Mouse (Mus musculus): Measurements from ENCODE around the gene Duxf3.
"Not testable (repeated sequence)": the region's sequence is repeated elsewhere in the genome, so short reads cannot be mapped to it uniquely, and the experiment has no call there.

Gene Duxf3

DNA sequence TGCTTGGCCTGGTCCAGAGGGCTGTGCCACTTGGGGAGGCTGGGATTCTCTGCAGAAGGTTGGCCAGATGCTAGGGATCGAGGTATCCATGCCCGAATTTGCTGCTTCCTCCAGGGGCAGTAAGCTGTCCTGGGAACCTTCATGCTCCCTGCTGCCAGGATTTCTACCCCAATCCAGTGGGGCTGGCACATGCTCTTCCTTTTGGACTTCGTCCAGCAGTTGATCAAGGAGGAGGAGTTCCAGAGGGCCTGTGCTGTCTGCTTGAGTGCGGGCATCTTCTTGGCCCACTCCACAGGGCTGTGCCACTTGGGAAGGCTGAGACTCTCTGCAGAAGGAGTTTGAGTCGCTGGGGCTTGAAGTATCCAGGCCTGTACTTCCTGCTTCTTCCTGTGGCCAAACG lies 9.3 kb downstream of the Duxf3 start:
- not testable (repeated sequence) for DNase-seq (ENCODE audit: low spot score in 2 of 2)

DNA sequence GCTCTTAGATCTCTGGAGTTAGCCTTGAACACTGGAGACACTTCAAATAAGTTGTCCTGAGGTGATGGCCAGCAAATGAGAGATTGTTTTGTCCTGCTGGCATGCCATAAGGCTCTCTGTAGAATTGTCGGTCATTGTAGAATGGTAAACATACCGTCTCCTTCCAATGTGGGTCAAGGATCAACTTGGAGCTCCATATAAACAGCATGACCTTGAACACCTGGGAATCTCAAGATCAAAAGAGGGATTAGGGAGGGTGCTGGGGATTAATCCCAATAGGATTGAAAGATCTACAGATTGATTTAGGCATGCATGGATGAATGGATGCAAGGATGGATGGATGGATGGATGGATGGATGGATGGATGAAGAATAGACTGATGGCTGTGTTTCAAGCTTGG lies 10.9 kb downstream of the Duxf3 start:
- not testable (repeated sequence) for DNase-seq (ENCODE audit: low spot score in 2 of 2)

DNA sequence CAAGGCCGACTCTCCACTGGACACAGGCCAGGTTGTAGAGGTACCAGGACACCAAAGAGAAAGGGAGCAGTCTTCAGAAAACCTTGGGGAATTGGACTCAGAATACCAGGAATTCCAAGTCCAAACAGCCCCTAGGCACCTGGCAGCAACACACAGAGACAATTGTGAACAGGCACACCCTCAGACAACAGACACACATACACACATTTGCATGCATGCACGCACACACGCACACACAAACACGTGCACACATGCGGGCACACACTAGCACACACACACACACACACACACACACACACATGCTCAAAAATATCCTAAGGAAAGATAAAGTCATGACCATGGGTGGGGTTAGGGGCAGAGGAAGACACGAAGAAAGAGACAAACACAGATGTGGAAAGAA lies 11.7 kb downstream of the Duxf3 start:
- no peak for DNase-seq (ENCODE audit: low spot score in 2 of 2)

DNA sequence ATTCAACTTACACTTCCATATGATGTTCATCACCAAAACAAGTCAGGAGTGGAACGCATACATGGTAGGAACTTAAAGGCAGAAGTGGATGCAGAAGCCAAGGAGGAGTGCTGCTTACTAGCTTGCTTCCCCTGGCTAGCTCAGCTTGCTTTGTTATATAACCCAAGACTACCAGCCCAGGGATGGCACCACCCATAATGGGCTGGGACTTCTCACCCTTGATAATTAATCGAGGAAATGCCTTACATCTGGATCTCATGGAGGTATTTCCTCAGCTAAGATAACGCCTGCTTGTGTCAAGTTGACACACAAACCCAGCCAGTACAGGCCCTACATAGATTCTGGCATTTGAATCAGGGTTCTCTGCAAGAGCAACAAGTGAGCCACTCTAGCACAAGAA lies 15.1 kb downstream of the Duxf3 start:
- DNase-seq (ENCODE audit: low spot score in 2 of 2), result no peak

DNA sequence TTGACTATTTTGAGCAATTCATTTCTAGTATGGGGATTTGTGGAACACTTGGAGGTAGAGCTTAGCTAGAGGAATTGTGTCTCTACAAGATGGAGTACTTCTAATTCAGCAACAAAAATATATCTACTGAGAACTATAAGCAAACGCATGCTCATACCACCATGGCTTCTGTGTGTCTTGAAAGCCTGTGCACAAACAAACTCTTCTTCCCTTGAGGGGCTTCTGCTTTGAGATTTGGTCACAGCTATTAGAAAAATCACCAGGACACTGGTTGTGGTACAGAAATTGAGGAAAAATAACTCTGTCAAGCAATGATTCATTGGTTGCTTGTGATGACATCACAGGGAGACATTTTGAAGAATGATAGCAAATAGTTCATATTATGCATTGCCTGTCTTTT lies 17.1 kb downstream of the Duxf3 start:
- no peak for DNase-seq (ENCODE audit: low spot score in 2 of 2)

DNA sequence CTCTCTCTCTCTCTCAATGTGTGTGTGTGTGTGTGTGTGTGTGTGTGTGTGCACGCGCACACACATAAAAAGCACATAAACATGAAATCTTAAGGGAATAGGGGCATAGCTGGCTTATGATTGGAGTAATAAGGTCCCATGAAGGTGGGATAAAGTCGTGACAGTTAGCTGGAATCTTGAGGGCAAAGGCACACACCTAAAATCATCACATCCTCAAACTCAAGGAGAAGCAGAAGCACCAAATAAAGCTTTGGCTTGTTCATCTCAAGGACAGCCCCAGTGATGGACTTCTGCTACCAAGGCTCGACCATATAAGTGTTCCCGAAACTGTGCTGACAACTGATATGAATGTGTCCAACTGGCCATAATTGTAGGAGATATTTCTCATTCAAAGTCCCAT lies 17.5 kb downstream of the Duxf3 start:
- no peak for DNase-seq (ENCODE audit: low spot score in 2 of 2)

DNA sequence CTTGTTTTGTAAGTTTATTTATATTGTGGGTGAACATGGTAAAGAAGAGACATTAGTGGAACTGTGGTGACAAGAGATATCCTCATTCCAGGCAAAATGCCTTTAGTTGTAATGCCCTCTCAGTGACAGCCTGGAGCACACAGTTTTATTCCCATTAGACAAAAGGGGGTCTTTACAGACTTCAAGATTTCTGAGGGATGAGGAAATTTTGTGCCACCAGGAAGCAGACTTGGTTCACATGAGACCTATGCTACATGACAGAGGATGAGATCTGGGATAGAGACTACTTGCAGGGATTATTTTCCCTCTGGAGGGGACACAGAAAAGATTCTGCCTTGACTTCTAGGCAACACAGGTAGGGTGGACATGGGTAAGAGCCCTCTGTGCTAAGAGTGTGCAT lies 18.0 kb downstream of the Duxf3 start:
- DNase-seq (ENCODE audit: low spot score in 2 of 2), result no peak

DNA sequence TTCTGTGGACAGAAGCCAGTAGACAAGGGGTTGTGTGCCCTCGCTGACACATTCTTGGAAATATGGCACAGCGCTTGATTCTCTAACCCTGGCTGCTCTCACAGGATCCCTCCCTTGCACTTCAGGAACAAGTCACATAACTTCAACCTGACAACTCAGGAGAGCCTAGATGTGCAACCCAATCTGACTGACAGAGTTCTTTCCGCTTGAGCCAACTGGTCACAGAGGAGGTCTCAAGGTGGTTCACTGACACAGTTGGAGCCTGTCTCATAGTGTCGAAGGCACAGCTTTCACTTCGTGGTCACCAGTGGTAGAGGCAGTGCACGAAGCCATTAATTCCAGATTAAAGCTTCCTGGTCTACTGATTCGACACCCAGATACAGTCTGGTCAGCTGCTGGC lies 20.2 kb downstream of the Duxf3 start:
- DNase-seq (ENCODE audit: low spot score in 2 of 2), result no peak

DNA sequence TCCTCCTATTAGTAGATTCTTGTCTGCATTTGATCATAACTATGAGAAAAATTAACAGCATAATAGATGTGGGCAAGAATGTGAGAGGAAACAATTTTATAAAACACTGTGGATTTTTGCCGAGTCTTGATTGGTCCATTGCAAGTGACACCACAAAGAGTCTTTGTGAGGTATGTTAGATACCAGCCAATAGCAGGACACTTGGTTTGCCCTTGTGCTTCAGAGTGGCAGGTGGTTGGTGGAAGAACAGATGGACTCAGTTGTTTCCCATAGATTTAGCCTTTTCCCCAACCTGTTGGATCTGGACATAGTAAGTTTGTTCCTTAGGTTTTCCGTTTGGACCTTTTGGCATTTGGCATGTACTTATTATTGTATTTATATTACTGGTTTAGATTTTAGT lies 21.3 kb downstream of the Duxf3 start:
- no peak for DNase-seq (ENCODE audit: low spot score in 2 of 2)

DNA sequence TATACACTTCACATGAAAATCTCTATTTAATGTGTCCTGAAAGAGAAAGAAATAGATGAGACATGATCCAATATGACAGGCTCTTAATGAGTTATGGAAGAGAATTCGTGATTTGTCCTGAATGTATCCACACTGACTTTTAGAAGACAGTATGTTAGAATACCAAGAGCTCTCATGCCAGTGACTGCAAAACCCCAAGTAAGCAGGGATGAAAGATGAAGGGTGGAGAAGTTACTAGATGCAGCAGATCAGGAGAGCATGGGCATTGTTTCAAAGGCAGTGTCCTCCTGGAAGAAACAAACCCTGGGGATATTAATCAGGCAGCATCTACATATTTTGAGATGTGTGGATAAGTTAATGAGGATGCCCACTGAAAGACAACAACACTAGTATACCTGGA lies 22.0 kb downstream of the Duxf3 start:
- no peak for DNase-seq (ENCODE audit: low spot score in 2 of 2)

DNA sequence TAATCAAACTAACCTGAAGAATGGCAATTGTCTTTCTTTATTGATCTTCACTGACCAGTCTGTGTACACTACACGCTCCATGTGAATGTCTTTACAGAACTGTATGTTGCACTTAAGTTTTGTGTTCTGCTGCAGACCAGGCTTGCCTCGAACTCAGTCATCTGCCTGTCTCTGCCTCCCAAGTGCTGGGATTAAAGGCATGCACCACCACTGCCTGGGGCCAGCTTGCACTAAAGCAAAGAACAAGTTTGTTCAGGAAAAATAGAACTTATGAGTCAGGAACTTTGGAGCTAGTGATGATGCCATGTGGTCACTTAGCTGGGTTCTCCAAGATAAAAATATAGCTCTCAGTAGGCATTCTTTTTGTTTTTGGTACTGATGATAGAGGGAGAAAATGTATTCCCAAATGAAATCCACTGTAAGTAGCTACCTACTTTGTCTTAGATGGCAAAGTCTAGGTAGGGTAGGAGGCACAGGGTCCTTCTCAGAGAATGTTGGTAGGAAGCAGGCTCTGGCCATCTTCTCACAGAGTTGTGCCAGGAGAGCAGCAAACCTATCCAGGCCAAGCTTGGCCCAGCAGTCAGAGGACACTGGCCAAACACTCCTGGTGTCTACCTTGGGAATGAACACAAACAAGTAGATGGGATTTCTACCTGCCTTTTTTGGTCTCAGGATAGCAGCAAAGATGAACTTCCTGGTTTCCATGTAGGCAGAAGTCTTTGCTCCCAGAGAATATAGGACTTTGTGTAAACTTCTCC lies 22.6 kb downstream of the Duxf3 start:
- DNase-seq (ENCODE audit: low spot score in 2 of 2), result no peak

DNA sequence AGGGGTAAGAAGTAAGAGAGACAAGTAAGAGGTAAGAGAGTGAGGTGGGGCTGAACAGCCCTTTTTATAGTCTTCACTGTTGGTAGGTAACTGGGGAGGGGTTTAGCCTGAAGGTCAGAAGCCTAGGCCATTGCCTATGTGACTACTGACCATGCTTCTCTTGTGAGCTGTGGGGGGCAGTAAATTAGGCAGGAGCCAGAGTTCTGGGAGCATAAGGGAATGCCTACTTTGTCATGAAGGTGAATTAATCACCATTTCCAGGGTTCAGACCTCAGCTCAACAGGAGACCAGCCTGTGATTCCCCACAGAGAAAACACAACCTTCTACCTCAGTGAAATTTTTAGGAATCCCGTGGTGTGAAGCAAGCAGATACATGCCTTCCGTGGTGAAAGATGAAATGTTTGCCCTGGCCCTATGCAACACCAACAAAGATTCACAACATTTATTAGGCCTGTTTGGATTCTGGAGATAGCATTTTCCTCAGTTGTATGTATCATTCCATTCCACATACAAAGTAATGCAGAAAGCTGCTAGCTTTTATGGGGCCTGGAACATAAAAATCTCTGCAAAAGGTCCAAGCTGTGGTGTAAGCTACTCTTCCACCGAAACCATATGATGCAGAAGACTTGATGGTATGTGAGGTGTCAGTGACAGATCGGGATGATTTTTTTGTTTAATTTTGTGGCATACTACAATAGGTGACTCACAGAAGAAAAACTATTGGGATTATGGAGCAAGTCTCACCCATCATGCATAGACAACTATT lies 25.7 kb downstream of the Duxf3 start:
- no peak for DNase-seq (ENCODE audit: low spot score in 2 of 2)

DNA sequence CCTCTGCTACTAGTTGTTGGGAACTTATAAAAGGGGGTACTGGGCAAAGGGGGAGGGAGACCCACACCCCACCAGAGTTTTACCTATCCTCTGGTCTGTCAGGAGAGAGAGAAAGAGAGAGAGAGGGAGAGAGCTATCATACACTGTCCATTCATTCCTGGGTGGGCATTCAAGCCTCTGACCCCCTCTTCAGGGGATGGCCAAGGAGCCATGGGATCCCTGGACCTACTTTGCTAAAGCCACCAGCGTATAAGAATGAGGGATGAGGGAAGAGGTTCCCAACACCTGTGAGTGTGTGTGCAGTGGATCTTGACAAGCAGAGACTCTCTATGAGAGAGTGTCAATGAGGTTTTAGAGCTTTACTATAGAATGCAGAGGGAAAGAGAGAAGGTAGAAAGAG lies 26.5 kb downstream of the Duxf3 start:
- no peak for DNase-seq (ENCODE audit: low spot score in 2 of 2)
